Mouse (Mus musculus): Measurements from ENCODE around the gene Fgfr2. TPM values are rescaled to one million over a fixed set of nuclear protein-coding genes. Genes with fewer than 3 reads are reported as not detected.
"Not testable (repeated sequence)": the region's sequence is repeated elsewhere in the genome, so short reads cannot be mapped to it uniquely, and the experiment has no call there.

Gene Fgfr2
- polyA plus RNA-seq, 1 experiment, result 114 TPM

GRCm38 (mm10) chr7:130674526-130674925 is 2448.6 kb downstream of the Fgfr2 start:
- Histone ChIP-seq H3K4me3 (replicated peaks; ENCODE audit: extremely low read depth, low read depth, low read length) (no peak overlapping the region), H3K4me1 (ENCODE audit: control insufficient read depth, insufficient read depth, low read length) (peaks cover 9% of the 10 kb centered on the region; the same call in 1 of the 2 replicates)
- WGBS, result 80% methylated on average over 9 of the region's 9 CpGs
- TF ChIP-seq CTCF (IDR thresholded peaks at IDR 0.05; ENCODE audit: insufficient read depth, low read length) (no peak), POLR2A (IDR thresholded peaks at IDR 0.05; ENCODE audit: borderline replicate concordance, extremely low read depth, low read depth, low read length) (no peak)
- no peak for DNase-seq

DNA sequence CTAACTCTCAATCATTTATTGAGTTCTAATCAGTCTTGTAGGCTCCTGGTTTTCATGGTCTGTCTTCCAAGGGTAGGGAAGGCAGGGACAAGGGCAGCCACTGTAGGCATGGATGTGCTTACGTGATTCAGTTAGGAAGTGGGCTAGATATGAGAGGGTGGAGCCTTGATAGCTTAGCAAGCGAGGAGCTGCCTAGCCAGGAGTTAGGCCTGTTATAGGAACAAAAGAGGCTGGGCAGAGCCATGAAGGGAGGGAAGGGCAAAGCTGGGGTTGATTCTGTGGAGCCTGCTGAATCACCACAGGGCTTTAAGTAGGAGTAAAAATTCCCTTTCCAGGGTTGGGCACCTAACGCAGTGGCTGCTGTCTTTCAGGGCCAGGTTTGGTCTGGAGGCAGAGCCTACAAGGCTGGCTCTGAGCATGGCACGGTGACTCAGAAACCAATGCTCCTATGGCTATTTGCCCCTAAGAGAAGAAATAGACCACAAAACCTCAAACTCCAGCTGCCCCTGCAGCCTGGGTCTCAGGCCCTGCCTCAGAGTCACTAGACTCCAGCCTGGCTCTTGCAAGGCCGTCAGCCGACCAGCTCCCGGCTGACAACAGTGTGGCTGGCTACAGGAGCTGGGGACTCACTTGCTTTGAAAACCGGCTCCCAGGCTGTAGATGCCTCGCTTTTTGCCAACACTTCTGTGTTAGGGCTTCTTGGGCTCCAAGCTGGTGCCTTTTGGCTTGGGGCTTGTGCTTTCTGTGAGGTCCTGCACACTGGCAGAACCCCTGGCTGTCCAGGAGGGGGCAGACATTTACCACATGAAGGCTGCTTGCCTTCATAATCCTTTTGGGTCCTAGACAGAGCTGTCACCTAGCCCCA is 2449.7 kb downstream of the Fgfr2 start:
- DNase-seq, result no peak
- 67% methylated on average over 9 of the region's 9 CpGs for WGBS
- no peak overlapping the region for H3K4me3 ChIP-seq (replicated peaks; ENCODE audit: extremely low read depth, low read depth, low read length)
- H3K4me1 ChIP-seq (ENCODE audit: control insufficient read depth, insufficient read depth, low read length), result peaks cover 9% of the 10 kb centered on the region; the same call in 1 of the 2 replicates
- TF ChIP-seq POLR2A (IDR thresholded peaks at IDR 0.05; ENCODE audit: borderline replicate concordance, extremely low read depth, low read depth, low read length) (no peak), CTCF (IDR thresholded peaks at IDR 0.05; ENCODE audit: insufficient read depth, low read length) (peak; percentile 83)

- DNase-seq, result no peak
- WGBS, result 43% methylated on average over 6 of the region's 6 CpGs
Measured at GRCm38 (mm10) chr7:130671301-130671700, 2451.8 kb downstream of the Fgfr2 start.

GRCm38 (mm10) chr7:130670358-130670757 is 2452.8 kb downstream of the Fgfr2 start:
- TF ChIP-seq POLR2A (IDR thresholded peaks at IDR 0.05; ENCODE audit: borderline replicate concordance, extremely low read depth, low read depth, low read length), result no peak
- TF ChIP-seq CTCF (IDR thresholded peaks at IDR 0.05; ENCODE audit: insufficient read depth, low read length), result no peak
- no peak overlapping the region for H3K4me3 ChIP-seq (replicated peaks; ENCODE audit: extremely low read depth, low read depth, low read length)
- DNase-seq, result peak; percentile 41
- WGBS, result 47% methylated on average over 4 of the region's 4 CpGs
- peaks cover 9% of the 10 kb centered on the region; the same call in 1 of the 2 replicates for H3K4me1 ChIP-seq (ENCODE audit: control insufficient read depth, insufficient read depth, low read length)

More at GRCm38 (mm10) chr7:130671301-130671700, 2451.8 kb downstream of the Fgfr2 start:
- no peak for TF ChIP-seq CTCF (IDR thresholded peaks at IDR 0.05; ENCODE audit: insufficient read depth, low read length)
- TF ChIP-seq POLR2A (IDR thresholded peaks at IDR 0.05; ENCODE audit: borderline replicate concordance, extremely low read depth, low read depth, low read length), result no peak
- Histone ChIP-seq H3K4me3 (replicated peaks; ENCODE audit: extremely low read depth, low read depth, low read length) (no peak overlapping the region), H3K4me1 (ENCODE audit: control insufficient read depth, insufficient read depth, low read length) (peaks cover 9% of the 10 kb centered on the region; the same call in 1 of the 2 replicates)

- DNase-seq, result no peak
Measured at GRCm38 (mm10) chr7:130669370-130669881, 2453.7 kb downstream of the Fgfr2 start.

DNA sequence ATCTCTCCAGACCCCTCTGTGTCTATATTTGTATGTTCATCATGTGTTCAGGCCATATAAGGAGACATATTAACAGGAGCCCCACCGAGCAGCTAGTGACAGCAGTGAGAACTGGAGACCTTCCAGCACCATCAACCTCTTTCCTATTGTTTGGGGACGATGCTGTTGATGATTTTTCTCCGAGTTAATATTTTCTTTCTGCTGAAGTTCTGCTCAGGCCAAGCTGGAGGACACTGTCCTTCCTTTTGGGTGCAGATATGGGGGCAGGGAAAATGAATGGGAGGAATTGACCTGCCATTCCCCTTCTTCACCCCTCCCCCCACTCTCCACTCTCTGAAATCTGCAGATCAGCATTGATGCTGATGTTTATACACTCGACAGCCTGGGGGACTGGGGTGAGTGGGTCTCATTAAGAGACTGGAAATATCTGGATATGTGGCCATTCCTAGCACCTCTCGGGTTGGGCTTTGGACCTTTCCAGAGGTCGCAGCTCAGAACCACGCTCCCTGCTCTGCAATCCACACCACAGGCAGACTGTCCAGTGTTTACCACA is 2454.3 kb downstream of the Fgfr2 start:
- no peak for TF ChIP-seq POLR2A (IDR thresholded peaks at IDR 0.05; ENCODE audit: borderline replicate concordance, extremely low read depth, low read depth, low read length)
- no peak for TF ChIP-seq CTCF (IDR thresholded peaks at IDR 0.05; ENCODE audit: insufficient read depth, low read length)
- no peak for DNase-seq
- Histone ChIP-seq H3K4me3 (replicated peaks; ENCODE audit: extremely low read depth, low read depth, low read length) (no peak overlapping the region), H3K4me1 (ENCODE audit: control insufficient read depth, insufficient read depth, low read length) (peaks cover 9% of the 10 kb centered on the region; the same call in 1 of the 2 replicates)
- 45% methylated on average over 7 of the region's 7 CpGs for WGBS

More at GRCm38 (mm10) chr7:130669370-130669881, 2453.7 kb downstream of the Fgfr2 start:
- peaks cover 9% of the 10 kb centered on the region; the same call in 1 of the 2 replicates for H3K4me1 ChIP-seq (ENCODE audit: control insufficient read depth, insufficient read depth, low read length)
- H3K4me3 ChIP-seq (replicated peaks; ENCODE audit: extremely low read depth, low read depth, low read length), result no peak overlapping the region
- TF ChIP-seq CTCF (IDR thresholded peaks at IDR 0.05; ENCODE audit: insufficient read depth, low read length) (no peak), POLR2A (IDR thresholded peaks at IDR 0.05; ENCODE audit: borderline replicate concordance, extremely low read depth, low read depth, low read length) (no peak)
- WGBS, result 49% methylated on average over 8 of the region's 8 CpGs

DNA sequence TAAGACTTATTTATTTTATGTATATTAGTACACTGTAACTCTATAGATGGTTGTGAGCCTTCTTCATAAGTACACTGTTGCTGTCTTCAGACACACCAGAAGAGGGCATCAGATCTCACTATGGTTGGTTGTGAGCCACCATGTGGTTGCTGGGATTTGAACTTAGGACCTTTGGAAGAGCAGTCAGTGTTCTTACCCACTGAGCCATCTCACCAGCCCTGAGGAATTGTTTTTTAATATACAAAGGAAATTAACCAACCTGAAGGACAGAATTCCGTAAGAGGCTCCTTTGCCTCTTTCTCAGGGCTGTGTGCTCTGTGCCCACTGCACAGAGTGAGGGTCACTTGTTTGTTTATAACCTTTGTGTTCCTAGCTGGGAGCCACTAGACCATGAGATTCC is 2455.1 kb downstream of the Fgfr2 start:
- 95% methylated on average over 1 of the region's 1 CpGs for WGBS
- not testable (repeated sequence) for H3K4me3 ChIP-seq (replicated peaks; ENCODE audit: extremely low read depth, low read depth, low read length); DNase-seq; H3K4me1 ChIP-seq (ENCODE audit: control insufficient read depth, insufficient read depth, low read length)

DNA sequence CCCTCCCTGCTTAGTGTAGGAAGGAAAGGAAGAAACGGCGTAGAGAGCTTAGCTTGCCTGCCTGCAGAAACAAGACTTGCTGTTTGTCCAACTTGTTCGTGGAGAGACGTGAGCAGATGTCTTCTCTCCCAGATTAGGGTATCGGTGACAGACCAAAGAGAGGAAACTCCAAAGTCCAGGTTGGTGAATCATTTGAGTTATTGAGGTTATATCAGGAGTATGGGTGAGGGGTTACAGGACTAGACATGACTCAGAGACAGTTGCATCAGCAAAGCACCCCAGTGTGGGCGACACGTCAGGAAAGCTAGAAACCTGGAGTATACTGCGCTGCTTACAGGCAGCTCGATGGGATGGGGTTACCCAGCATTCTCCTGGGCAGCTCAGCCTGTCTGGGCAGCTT is 2457.8 kb downstream of the Fgfr2 start:
- DNase-seq, result no peak
- Histone ChIP-seq H3K4me1 (ENCODE audit: control insufficient read depth, insufficient read depth, low read length) (peaks cover 1% of the 10 kb centered on the region; the same call in 1 of the 2 replicates), H3K4me3 (replicated peaks; ENCODE audit: extremely low read depth, low read depth, low read length) (no peak overlapping the region)
- no peak for TF ChIP-seq CTCF (IDR thresholded peaks at IDR 0.05; ENCODE audit: insufficient read depth, low read length)
- 95% methylated on average over 9 of the region's 9 CpGs for WGBS

DNA sequence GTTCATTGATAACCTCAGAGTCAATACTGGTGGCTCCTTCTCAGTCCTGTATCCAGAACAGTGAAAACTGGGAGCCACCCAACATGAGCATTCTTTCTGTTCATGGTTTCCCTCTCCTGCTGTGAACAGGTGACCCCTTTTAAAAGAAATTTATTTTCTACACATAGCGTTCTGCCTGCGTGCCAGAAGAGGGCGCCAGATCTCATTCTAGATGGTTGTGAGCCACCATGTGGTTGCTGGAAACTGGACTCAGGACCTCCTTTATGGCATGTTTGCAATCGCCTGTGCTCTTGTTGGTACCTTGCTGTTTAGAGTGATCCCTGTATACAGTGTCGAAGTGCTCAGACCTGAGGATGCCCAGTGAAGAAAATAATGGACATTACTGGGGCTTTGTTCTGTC is 2458.5 kb downstream of the Fgfr2 start:
- Histone ChIP-seq H3K4me1 (ENCODE audit: control insufficient read depth, insufficient read depth, low read length) (no peaks in the 10 kb centered on the region), H3K4me3 (replicated peaks; ENCODE audit: extremely low read depth, low read depth, low read length) (no peak overlapping the region)
- no peak for TF ChIP-seq POLR2A (IDR thresholded peaks at IDR 0.05; ENCODE audit: borderline replicate concordance, extremely low read depth, low read depth, low read length)
- no peak for TF ChIP-seq CTCF (IDR thresholded peaks at IDR 0.05; ENCODE audit: insufficient read depth, low read length)
- 93% methylated on average over 5 of the region's 5 CpGs for whole genome bisulfite sequencing
- DNase-seq, result no peak
